Mouse (Mus musculus) kidney, postnatal 25 days (tissue): ENCODE data around the gene Fbxw18.
A peak's percentile ranks its signal among the peaks of the same experiment; 100 is the strongest.
"Not testable (repeated sequence)": the region's sequence is repeated elsewhere in the genome, so short reads cannot be mapped to it uniquely, and the experiment has no call there.

Experiments used
- DNase-seq, 2 experiments: peaks; one replicate each; pipeline ENCODE4 v3.0.0; 2021; ENCODE audit warnings: mixed read lengths in 2 of 2

The Fbxw18 gene

GRCm38 (mm10) chr9:109702600-109702999, at the start of gene Fbxw18:
Gene Fbxw18, minus strand, starts transcription at chr9:109702700.
- not testable (repeated sequence) for DNase-seq

DNA sequence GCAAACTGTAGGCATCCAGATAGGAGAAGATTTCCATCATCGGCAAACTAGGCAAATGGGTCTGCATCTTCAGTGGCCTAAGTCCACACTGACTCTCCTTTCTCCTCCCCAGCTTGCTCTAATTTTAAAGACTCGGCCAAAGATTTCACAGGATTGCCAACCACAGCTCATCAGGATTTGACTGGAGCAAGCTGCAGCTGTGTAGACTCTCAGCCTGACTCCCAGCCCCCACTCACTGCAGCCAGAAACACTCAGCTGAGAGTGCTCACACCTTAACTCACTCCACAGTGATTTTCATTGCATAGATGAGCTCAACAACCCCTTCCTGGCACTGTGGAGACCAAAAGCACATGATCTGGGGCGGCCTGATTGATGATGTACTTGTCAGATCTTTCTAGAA, 43.5 kb upstream of the Fbxw18 start, which contains the start of gene Fbxw26:
Gene Fbxw26 (minus strand): TSS at position 101 of the 400 bp plus-strand sequence.
- DNase-seq: not testable (repeated sequence)

- DNase-seq: peak; percentile 56 to 80
Measured at GRCm38 (mm10) chr9:109685299-109685698, 17.2 kb downstream of the Fbxw18 start.

DNA sequence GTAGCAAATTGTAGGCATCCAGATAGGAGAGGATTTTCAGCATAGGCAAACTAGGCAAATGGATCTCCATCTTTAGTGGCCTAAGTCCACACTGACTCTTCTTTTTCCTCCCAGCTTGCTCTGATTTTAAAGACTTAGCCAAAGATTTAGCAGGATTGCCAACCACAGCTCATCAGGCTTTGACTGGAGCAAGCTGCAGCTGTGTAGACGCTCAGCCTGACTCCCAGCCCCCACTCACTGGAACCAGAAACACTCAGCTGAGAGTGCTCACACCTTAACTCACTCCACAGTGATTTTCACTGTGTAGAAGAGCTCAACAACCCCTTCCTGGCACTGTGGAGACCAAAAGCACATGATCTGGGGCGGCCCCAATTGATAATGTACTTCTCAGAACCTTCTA, 37.9 kb downstream of the Fbxw18 start, which contains the start of gene Fbxw25:
Gene Fbxw25 (minus strand): TSS at position 101 of the 400 bp plus-strand sequence.
- DNase-seq: not testable (repeated sequence)
